Mouse (Mus musculus): ENCODE results near the gene Sh3d19.

The Sh3d19 gene

DNA sequence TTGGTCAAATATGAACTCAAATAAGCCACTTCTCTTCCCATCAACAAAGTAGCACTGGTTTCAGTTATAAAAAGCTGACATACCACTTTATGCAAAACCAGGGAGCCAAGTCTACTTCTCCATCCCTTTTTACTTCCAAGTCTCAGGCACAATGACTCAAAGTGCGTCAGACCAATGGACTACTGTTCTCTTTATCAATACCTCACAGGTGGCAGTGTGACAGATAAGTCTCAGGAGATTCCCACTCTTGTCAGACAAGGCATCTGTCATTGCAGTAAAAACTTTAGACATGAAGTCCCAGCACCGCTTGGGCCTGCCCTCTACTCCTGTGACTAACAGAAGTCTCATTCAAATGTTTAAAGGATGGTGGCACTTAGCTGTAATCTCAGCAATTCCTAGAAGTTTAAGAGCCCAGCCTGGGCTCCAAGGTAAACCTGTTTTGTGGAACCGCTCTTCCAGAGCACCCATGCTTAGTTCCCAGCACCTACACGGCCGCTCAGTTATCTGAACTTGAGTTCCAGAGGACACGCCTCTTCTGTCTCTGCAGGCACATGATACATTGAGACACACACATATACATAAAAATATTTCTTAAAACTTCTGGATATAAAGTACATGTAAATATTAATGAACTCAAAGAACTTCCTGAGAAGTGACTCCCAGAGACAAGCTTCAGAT, 165.1 kb downstream of the Sh3d19 start:
- DNase-seq (ENCODE audit: low read depth, low spot score), result no peak

GRCm38 (mm10) chr3:86136936-86137574, 166.1 kb downstream of the Sh3d19 start:
- DNase-seq (ENCODE audit: low read depth, low spot score), result no peak

DNA sequence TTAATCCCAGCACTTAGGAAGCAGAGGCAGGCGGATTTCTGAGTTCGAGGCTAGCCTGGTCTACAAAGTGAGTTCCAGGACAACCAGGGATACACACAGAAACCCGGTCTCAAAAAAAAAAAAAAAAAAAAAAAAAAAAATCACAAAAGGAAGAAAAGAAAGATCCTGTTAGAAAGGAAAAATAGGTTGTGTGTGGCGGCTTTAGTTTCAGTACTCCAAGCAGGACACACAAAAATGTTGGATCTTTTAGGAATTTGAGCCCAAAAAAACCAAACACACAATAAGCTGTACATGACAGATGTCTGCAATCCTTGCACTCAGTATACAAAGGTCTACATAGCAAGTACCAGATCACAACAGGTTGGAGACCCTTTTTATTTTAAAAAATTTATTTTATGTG, 168.8 kb downstream of the Sh3d19 start:
- DNase-seq (ENCODE audit: low read depth, low spot score), result no peak

- DNase-seq (ENCODE audit: low read depth, low spot score), result no peak
Observed at GRCm38 (mm10) chr3:86141366-86141765, 170.5 kb downstream of the Sh3d19 start.

- DNase-seq (ENCODE audit: low read depth, low spot score), result no peak
Observed at GRCm38 (mm10) chr3:86141886-86142262, 171.0 kb downstream of the Sh3d19 start.

DNA sequence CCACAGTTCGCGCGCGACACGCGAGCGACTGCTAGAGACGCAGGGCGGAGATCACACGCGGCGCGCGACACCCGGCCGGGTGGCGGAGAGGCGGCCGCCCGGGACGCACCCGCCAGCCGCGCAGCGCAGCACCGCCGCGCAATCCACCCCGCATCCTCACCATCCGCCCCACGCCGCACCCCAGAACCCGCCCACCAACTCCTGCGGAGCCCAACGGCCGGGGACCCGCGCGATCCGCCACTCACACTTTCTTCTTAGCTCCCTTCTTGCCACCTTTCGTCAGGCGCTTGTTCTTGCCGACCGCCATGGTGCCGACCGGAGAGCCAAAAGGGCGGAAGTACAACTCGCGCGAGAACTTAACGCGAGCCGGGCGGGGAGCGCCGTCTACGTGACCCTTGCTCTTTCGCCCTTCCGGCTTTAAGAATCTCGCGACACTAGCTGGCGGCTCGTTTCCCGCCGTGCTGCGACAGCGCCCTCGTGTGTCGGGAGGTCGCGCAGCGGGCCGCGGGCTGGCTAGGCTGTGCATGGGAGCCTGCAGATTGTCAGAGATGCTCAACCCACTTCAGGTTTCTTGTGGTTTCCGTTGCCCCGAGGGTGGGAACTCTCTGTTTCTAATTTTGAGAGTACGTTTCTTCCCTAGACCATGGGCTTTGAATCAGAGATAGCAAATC, 171.5 kb downstream of the Sh3d19 start, which contains the start of gene Rps3a1:
TSS of gene Rps3a1 (minus strand) at position 440 of the 671 bp plus-strand sequence.
- DNase-seq (ENCODE audit: low read depth, low spot score), result peak; percentile 89

DNA sequence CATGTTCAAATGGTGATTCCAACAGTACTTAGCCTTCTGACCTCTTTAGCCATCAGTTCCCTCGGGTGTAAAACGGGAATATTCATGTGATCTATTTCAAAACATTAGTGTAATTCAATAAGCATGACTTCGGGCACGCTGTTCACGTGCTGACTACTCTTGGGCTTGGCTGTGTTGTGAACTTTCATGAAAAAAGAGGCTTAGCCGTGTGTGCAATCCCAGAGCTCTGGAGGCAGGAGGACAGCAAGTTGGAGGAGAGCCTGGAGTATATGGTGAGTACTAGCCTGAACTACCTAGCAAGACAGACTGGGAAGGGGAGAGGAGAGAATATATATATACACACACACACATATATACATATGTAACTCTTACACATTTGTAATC, 172.0 kb downstream of the Sh3d19 start:
- no peak for DNase-seq (ENCODE audit: low read depth, low spot score)

GRCm38 (mm10) chr3:86143343-86143742, 172.4 kb downstream of the Sh3d19 start:
- no peak for DNase-seq (ENCODE audit: low read depth, low spot score)

- DNase-seq (ENCODE audit: low read depth, low spot score), result no peak
Observed at GRCm38 (mm10) chr3:86149063-86149462, 178.2 kb downstream of the Sh3d19 start.

DNA sequence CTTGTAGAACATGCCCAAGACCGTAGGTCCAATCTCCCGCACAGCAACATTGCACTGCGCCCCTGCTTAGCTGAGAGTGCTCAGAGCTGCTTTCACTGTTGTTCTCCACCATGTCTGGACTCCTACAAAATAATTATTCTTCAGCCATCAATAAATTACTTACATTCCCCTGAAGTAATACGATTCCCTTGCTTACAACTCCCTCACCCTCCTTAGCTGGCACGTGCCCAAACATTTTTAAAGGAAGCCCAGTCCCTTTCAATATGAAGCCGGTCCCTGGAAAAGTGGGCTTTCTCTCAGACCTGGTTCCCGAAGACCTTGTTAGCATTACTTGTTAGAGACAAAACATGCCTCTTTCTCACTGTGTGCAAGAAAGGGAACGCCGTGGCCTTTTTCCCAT, 178.6 kb downstream of the Sh3d19 start:
- DNase-seq (ENCODE audit: low read depth, low spot score), result no peak

- no peak for DNase-seq (ENCODE audit: low read depth, low spot score)
Observed at GRCm38 (mm10) chr3:86168841-86169425, 198.0 kb downstream of the Sh3d19 start.

GRCm38 (mm10) chr3:86179714-86180113, 208.8 kb downstream of the Sh3d19 start:
- no peak for DNase-seq (ENCODE audit: low read depth, low spot score)
